Mouse (Mus musculus) olfactory bulb, adult 2 months (tissue): ENCODE results near the gene Pogz. TPM values are rescaled to one million over a fixed set of nuclear protein-coding genes. Genes with fewer than 3 reads are reported as not detected.

Experiments
- H3K27ac ChIP-seq: fragments of 200-500 bp; 2 replicates; pipeline ENCODE4 v1.5.1; 2012; ENCODE audit warnings: low read depth, low read length; ENCODE audit not compliant: insufficient read depth
- H3K4me1 ChIP-seq: fragments of 200-500 bp; 2 replicates; pipeline ENCODE4 v1.6.1; 2012; ENCODE audit warnings: low read length; ENCODE audit not compliant: control insufficient read depth, insufficient read depth
- H3K4me3 ChIP-seq: fragments of 200-500 bp; 2 replicates; pipeline ENCODE4 v1.5.1; 2012; ENCODE audit warnings: mild to moderate bottlenecking, low read depth, low read length, moderate library complexity; ENCODE audit not compliant: insufficient read depth
- CTCF ChIP-seq: fragments of 200-500 bp; IDR thresholded peaks from 2 replicates; pipeline ENCODE4 v1.5.1; 2012; ENCODE audit warnings: low read depth, mild to moderate bottlenecking, low read length, moderate library complexity; ENCODE audit not compliant: insufficient read depth
- POLR2A ChIP-seq: fragments of 200-500 bp; IDR thresholded peaks from 2 replicates; pipeline ENCODE4 v1.6.1; 2012; ENCODE audit warnings: mild to moderate bottlenecking, low read depth, low read length, moderate library complexity; ENCODE audit not compliant: insufficient read depth
- WGBS: fragments of 180-500 bp; shearing (Covaris S2); methylation state at CpG from one replicate; pipeline ENCODE4 v1.1.7; 2018; 5-methylcytosine and 5-hydroxymethylcytosine counted together
- polyA plus RNA-seq: library from polyadenylated mRNA; stranded (reverse); fragments of >200 nt; gene quantifications from 2 replicates; pipeline ENCODE4 v1.2.4, GENCODE M21; 2012; ENCODE audit warnings: low replicate concordance; ENCODE audit not compliant: missing spikeins, insufficient read depth, insufficient read length

Pogz gene
- polyA plus RNA-seq, 1 experiment = not detected

DNA sequence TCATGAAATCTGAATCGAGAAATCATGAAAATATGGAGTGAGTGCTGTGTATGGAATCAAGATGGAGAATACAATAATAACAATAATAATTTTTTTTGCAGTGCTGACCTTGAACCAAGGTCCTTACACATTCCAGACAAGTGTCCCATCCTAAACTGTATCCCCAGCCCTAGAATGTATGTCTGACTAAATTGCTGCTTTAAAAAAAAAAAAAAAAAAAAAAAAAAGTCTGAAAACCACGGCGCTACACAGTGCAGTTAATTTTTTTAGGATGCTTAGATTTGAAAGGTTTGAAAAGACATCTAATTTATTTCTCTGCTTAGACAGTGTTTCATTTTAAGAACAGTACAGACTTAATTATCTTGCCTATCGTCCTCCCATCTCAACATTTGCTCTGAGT, 15.3 kb upstream of the Pogz start:
- Histone ChIP-seq H3K4me1 (peaks cover 2% of the 10 kb centered on the region; the same call in 1 of the 2 replicates), H3K27ac (no peak overlapping the region), H3K4me3 (no peak overlapping the region)
- no peak for TF ChIP-seq POLR2A
- no peak for TF ChIP-seq CTCF
- 36% methylated on average over 4 of the region's 4 CpGs for WGBS

DNA sequence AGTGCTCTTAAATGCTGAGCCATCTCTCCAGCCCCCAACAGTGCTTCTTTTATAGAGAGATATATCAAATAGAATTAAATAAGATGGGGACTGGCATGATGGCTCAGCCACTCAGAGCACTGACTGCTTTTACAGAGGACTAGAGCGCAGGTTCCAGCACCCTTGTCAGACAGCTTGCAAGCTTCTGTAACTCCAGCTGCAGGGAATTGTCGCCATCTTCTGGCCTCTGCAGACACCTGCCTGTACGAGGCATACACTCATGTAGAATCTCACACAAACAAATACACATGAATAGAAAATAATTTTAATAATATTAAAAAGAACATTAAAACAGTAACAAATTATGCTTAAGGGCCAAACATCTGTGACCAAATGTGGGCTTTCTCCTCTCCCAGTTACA, 13.3 kb upstream of the Pogz start:
- TF ChIP-seq CTCF = no peak
- TF ChIP-seq POLR2A = no peak
- Histone ChIP-seq H3K27ac (no peak overlapping the region), H3K4me1 (peaks cover 2% of the 10 kb centered on the region; the same call in 1 of the 2 replicates), H3K4me3 (no peak overlapping the region)
- WGBS = 88% methylated on average over 3 of the region's 3 CpGs

DNA sequence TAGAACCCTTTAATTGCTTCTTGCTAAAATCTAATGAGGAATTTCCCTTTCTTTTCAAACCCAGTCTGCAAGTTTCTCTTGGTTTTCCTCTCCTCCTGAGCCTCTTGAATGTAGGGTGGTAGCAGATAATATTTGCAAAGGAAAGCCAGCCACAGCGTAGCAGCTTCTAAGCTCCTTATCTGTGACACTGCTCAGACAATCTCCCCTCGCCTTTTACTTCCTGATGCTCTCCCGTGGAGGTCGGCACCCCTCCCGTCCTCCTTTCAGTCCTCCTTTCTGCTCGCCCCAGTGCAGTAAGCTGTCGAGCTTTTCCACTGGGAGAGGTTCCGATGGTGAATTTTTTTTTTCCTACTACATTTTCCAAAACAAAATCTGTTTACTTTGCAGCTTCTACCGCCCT, 5.3 kb upstream of the Pogz start:
- Histone ChIP-seq H3K4me1 (no peaks in the 10 kb centered on the region), H3K27ac (no peak overlapping the region), H3K4me3 (no peak overlapping the region)
- WGBS = 20% methylated on average over 9 of the region's 9 CpGs
- TF ChIP-seq CTCF (no peak), POLR2A (no peak)

DNA sequence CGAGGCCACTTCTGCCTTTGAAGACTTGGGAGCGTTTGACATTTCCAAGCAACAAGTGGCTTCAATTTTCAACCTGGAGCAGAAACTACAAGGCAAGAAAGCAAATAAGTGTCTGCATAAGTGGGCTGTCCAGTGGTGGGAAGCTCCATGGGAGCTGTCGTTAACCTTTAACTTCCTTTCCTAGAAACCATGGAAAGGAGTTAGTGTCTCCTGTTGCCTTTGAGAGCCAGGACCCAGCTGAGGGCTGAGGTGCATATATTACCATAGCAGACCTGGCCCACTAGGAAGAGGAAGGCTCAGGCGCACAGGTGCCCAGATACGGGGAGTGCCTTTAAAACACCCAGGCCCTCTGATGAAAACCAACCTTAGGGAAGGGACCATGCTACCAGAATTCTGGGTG, 4.7 kb upstream of the Pogz start:
- no peak overlapping the region for H3K4me3 ChIP-seq
- H3K4me1 ChIP-seq = no peaks in the 10 kb centered on the region
- no peak for TF ChIP-seq POLR2A
- TF ChIP-seq CTCF = no peak
- no peak overlapping the region for H3K27ac ChIP-seq
- 81% methylated on average over 5 of the region's 5 CpGs for WGBS

DNA sequence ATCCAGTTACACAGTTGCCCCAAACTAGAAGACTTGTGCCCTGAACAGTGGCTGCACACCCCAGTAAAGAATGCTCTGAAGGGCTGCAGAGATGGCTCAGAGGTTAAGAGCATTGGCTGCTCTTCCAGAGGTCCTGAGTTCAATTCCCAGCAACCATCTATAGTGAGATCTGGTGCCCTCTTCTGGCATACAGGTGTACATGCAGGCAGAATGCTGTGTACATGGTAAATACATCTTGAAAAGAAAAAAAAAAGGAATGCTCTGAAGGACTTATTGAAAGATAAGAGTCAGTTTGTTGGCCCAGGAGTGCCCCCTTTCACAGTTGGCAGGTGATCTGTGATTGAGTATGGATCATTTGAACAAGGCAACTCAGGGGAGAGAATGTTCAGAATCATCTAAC, 4.0 kb upstream of the Pogz start:
- Histone ChIP-seq H3K4me1 (no peaks in the 10 kb centered on the region), H3K27ac (no peak overlapping the region), H3K4me3 (no peak overlapping the region)
- TF ChIP-seq CTCF = no peak
- TF ChIP-seq POLR2A = no peak

DNA sequence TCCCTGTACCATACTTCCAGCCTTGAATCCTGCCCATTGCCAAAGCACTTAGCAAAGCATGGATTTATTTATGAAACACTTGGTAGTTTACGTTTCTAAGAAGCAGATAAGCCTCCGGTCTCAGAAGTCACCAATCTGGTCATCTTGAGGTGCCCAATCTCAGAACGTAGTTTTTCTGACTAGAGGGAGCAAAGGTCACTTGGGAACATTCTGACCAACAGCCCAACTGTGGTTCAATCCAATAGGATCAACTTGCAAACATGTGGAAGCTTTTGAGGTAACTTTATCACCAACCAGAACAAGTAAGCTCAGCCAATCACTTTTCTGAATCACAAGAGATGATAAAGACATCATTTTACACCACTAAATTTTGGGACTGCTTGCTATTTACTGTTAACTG, 2.0 kb upstream of the Pogz start:
- WGBS = 91% methylated on average over 3 of the region's 3 CpGs
- Histone ChIP-seq H3K4me1 (no peaks in the 10 kb centered on the region), H3K4me3 (no peak overlapping the region), H3K27ac (no peak overlapping the region)
- TF ChIP-seq POLR2A (no peak), CTCF (no peak)

DNA sequence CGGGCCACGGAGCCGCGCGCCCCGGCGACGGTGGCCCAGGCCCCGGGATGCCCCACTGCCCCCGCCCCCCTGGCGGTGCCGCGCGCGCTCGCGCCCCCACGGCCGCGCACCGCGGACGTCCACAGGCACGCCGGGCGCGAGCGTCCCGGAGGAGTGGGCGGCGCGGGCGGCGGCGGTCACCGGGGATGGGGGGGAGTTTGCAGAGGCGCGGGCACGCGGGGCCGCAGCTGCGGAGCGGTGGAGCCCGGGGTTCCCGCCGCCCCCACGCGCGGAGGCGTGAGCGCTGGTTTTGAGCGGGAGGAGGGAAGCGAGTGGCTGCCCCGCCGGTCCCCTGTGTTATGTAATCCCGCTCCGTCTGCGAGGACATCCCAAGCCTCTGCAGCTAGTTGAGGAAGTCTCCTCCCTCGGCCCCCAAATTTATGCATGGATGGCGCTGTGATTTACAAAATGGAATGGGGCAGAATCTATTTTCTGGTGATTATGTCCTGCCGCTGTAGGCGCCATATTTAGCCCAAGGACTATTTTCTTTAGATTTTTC, 661 bp downstream of the Pogz start:
- WGBS = under 1% methylated on average over 62 of the region's 62 CpGs
- Histone ChIP-seq H3K4me1 (peaks cover 2% of the 10 kb centered on the region; the same call in 1 of the 2 replicates), H3K27ac (peak overlapping the region; percentile 83), H3K4me3 (peak overlapping the region; percentile 76)
- TF ChIP-seq POLR2A (peak; percentile 45), CTCF (no peak)

DNA sequence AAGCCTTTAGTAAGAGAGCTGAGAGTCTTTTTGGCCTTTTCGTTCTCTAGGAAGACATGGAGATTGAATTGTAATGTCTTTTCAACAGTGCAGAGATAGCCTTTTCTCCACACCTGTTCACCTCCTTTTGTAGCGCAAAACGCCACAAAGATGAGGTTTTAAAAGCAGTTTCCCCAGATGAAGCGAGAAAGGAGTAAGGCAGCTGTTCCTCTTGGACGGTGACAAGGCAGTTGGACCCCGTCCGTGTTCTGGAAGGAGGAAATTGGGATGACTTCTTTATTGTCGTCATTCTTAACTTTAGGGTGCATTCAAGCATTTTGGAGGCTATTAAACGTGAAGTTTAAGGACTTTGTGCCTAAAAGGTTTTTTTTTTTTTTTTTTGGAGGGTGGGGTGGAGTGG, 1.3 kb downstream of the Pogz start:
- no peak for TF ChIP-seq POLR2A
- no peak for TF ChIP-seq CTCF
- Histone ChIP-seq H3K4me3 (peak overlapping the region; percentile 55), H3K4me1 (peaks cover 2% of the 10 kb centered on the region; the same call in 1 of the 2 replicates), H3K27ac (peak overlapping the region; percentile 83)
- WGBS = under 1% methylated on average over 9 of the region's 9 CpGs

DNA sequence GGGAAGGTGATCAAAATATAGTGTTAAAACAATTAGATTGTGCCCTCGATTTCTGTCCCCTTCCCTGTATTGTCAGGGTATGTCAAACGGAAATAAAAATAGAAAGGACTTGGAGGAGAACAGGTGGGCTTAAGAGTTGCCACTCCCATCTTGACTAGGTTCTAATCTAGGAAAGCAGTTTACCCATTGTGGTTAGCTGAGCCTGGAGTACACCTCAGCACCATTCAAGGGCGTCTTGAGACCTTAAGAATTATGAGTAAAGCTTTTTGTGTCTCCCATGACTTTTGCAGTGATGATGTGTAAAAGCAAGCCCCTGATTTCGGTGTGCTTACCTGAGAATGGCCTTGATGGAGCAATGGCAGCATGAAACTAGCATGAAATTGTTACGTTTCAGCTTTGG, 1.7 kb downstream of the Pogz start:
- no peak for TF ChIP-seq CTCF
- TF ChIP-seq POLR2A = no peak
- 35% methylated on average over 5 of the region's 5 CpGs for WGBS
- Histone ChIP-seq H3K4me1 (peaks cover 2% of the 10 kb centered on the region; the same call in 1 of the 2 replicates), H3K4me3 (no peak overlapping the region), H3K27ac (no peak overlapping the region)

DNA sequence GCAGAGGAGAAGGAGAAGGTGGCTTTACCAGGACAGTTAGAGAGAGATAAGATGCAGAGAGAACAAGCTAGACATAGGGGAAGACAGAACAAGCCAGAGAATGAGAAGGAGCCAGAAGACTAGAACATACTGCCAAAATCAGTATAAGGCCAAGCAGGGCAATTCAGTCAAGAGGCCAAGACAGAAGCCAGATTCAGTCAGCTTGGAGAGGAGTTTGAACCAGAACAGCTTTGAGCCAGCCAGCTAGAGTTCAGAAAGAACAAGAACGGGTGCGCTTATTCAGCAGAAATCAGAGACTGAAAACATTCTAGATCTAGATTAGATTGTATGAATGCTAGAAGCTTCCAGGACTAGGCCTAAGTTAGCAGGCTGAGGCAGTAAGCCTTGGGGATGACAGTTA, 10.0 kb downstream of the Pogz start:
- Histone ChIP-seq H3K4me1 (peaks cover 5% of the 10 kb centered on the region; the same call in 1 of the 2 replicates), H3K27ac (no peak overlapping the region), H3K4me3 (no peak overlapping the region)
- WGBS = 84% methylated on average over 2 of the region's 2 CpGs
- TF ChIP-seq CTCF (no peak), POLR2A (no peak)
